Mouse (Mus musculus): ENCODE measurements around the gene Arhgef1.

Arhgef1 gene
- long read RNA-seq, experiment 1, partial matches to known transcripts = 3 of 19 reads
- long read RNA-seq, experiment 1, other reads (novel, unspliced or antisense) = 13 of 19 reads
- long read RNA-seq, experiment 2, partial matches to known transcripts = 2 of 21 reads
- long read RNA-seq, experiment 2, other reads (novel, unspliced or antisense) = 15 of 21 reads

GRCm38 (mm10) chr7:24902630-24903443 is at the start of gene Arhgef1:
Gene Arhgef1 (plus strand): TSS chr7:24902912.
- intact Hi-C loops (cut with DNase I) = no loop called here

- intact Hi-C loops (cut with DNase I) = no loop called here
Observed at GRCm38 (mm10) chr7:24853233-24853563, 49.5 kb upstream of the Arhgef1 start.

DNA sequence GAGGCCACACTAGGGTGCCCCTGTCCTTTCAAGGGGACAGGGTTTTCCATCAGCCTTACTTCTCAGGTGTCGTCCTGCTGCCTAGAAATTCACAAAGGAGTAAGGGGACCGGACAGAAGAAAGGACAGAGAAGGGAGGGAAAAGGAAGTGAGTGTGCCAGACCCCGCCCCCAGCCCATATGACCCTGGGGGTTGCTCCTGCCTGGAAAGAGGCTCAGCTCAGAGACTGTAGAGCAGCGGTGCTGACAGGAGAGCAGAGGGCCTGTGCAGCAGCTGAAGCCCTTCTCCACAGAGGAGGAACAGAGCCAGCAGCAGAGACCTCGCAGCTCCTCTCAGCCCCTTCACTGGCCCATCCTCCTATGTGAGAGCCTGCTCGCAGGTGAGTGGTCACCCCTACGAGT is 49.0 kb upstream of the Arhgef1 start:
- intact Hi-C loops (cut with DNase I) = no loop called here

DNA sequence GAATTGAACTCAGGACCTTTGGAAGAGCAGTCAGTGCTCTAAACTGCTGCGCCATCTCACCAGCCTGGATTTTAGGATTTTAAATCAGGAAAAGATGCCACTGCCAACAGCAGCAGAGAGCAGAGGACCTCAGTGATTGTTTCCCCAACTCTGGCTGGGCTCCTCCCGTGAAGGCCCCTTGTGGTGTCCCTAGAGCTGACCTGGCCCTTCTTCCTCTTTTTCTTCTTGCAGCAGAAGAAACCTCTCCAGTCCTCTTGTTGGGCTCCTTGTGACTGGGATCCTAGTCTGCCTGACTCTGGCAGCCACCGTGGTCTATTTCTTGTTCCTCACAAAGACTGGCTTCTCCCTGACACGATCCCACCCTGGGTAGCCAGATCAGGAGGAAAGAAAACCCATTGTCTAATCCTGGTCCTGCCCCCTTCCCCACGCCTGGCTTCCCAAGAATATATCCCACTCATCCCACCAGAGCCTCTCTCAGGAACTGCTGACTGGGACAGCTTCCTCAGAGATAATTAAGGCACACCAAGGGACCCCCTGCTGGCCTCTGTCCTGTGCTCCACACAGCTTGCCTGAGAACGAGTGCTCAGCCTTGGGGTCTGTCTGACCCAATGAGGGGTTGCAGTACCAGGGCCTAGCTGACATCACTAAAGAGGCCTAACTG is 46.1 kb upstream of the Arhgef1 start:
- intact Hi-C loops (cut with DNase I) = no loop called here

- intact Hi-C loops (cut with DNase I) = no loop called here
Observed at GRCm38 (mm10) chr7:24859234-24859633, 43.5 kb upstream of the Arhgef1 start.

DNA sequence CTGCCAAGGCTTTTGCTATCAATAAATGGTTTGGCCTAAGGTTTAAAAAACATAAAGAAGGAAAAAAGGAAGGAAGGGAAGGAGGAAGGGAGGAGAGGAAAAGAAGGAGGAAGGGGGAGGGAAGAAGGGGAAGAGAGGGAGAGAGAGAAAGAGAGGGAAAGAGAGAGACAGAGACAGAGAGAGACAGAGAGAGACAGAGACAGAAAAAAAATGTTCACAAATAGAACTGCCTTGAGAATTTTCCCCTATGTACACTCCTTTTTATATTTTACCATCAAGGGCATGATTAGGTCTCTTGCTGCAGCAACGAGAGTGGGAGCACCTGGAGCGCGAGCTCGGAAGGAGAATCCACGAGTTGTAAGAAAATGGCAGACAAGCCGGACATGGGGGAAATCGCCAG is 40.8 kb upstream of the Arhgef1 start, which contains the start of gene Gm9844:
TSS of gene Gm9844 (plus strand) at position 301 of the 400 bp plus-strand sequence.
- intact Hi-C loops (cut with DNase I) = no loop called here

DNA sequence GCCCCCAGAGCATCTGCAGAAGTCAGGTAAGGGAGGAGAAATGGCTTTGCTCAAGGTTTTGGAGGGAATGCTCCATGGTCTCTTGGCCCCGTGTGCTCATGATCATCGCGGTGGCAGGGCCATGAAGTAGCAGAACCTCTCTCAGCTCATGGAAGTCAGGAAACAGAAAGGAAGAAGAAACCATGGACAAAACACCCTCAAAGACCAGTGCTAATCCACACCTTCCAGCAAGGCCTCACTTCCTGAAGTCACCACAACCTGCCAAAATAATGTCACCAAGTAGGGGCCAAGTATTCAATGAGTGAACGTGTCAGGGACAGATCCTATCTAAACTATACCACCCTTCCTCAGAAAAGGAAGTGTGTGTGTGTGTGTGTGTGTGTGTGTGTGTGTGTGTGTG is 39.9 kb upstream of the Arhgef1 start:
- intact Hi-C loops (cut with DNase I) = no loop called here

DNA sequence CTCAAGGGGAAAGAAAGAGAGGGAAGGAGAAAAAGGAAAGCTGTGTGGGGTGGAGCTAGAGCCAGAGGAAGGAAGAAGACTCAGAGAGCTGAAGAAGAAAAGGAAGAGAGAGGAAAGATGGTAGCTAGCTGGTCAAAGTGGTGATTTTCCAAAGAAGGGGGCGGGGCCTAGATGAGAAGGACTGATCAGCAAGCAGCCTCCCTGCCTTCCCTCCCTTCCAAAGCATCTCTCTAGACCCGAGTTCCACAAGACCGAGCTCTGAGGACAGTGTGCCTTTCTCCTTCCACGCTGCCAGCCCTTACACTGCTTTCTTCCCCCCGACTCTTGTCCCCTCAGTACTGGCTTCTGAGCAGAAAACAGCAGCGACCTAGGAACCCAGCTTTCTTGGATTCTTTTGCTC is 38.6 kb upstream of the Arhgef1 start:
- intact Hi-C loops (cut with DNase I) = no loop called here

- intact Hi-C loops (cut with DNase I) = no loop called here
Observed at GRCm38 (mm10) chr7:24869080-24869479, 33.6 kb upstream of the Arhgef1 start.

DNA sequence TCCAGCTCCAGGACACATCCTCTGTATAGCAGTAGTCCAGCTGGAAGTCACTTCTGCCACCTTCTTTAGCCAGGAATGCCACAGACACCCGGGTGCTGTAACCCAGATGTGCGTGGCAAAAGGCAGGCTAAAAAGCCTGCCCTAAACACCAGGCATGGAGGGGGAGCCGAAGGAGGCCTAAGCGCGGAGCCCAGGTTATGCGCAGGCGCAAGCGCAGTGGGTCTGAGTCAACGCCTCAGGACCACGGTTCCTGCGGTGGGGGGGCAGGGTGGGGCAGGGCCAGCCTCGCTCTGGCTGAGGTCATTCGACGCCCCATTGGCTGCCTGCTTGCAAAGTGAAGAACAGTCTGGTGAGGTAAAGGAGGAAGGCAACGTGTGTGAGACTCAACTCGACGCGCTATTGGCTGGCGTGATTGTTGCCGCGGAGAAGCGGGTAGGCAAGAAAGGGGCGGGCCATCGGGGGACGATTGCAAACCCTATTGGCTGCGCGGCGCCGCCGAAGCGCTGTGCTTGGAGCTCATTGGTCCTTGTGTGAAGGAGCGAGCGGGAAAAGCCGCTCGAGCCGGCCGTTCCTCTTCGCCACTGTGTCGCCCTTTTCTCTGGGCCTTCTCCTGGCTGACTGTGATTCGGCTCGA is 33.1 kb upstream of the Arhgef1 start, which contains the start of the genes Lypd4 and Dmrtc2:
TSS of gene Lypd4 (minus strand) at position 410 of the 634 bp plus-strand sequence.
TSS of gene Dmrtc2 (plus strand) at position 526 of the 634 bp plus-strand sequence.
- intact Hi-C loops (cut with DNase I) = no loop called here

- intact Hi-C loops (cut with DNase I) = loop anchor here (5.0 kb wide), 1 partner anchor 55 kb away; no protein-coding TSS in a partner anchor
Observed at GRCm38 (mm10) chr7:24877588-24877987, 25.1 kb upstream of the Arhgef1 start.

GRCm38 (mm10) chr7:24879620-24880019 is 23.1 kb upstream of the Arhgef1 start:
- intact Hi-C loops (cut with DNase I) = loop anchor here (5.0 kb wide), 1 partner anchor 57 kb away; no protein-coding TSS in a partner anchor

GRCm38 (mm10) chr7:24882416-24883199 is 20.1 kb upstream of the Arhgef1 start:
- intact Hi-C loops (cut with DNase I) = no loop called here

DNA sequence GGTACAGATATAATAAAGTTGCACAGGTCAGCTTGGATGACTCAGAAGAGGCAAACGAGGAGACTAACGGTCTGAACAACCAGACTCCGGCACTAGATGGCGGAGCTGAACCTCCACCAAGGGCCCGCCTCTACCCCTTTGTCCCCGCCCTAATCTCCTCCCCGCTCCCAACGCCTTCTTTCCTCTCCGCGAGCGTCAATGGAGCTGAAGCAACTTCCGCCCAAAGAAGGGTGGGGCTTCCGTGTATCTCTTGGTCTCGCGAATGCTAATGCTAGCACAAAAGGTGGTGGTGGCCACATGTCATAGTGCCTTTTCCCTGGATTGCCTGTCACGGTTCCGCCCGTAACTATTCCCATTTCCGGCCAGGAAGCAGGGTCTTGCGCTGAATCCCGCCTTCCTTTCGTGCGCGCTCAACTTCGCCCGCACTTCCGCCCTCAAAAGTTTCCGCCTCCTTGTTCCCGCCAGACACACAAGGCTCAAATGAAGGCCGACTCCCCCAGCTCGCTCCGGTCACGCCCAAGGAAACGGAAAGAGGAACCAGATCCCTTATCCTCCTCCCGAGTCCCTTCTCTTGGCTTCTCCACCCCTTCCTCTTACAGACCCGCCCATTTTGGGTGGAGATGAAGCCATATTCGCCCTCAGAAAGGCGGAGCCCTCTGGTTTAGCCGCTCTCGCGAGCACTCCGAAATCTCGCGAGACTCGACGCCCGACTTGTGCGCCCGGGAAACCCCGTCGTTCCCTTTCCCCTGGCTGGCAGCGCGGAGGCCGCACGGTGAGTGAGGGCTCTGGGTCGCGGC is 18.6 kb upstream of the Arhgef1 start, which contains the start of gene Rps19:
TSS of gene Rps19 (plus strand) at position 476 of the 797 bp plus-strand sequence.
- intact Hi-C loops (cut with DNase I) = no loop called here

DNA sequence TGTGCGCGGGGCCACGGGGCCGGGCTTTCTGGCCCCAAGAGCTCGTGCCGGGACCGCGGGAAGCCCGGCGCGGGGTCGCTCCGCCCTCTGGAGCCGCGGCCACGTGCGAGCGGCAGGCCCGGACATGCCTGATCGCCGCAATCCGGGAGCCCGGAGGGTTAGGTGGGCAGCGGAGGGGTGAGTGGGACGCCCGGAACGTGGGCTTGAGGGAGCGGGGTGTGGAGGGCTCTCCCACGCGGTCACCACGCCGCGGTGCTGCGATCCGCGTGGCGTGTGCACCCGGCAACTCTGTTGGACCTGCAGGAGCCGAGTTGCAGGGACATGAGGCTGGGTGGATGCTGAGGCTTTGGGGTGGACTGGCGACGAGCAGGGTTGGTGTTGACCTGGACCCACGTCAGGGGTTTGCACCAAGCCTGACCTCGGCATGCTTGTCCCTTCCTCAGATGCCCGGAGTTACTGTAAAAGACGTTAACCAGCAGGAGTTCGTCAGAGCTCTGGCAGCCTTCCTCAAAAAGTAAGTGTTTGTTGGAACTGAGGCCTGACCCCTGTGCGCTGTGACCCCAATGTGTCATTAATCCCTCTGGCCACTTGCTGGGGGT is 17.9 kb upstream of the Arhgef1 start:
- intact Hi-C loops (cut with DNase I) = no loop called here

DNA sequence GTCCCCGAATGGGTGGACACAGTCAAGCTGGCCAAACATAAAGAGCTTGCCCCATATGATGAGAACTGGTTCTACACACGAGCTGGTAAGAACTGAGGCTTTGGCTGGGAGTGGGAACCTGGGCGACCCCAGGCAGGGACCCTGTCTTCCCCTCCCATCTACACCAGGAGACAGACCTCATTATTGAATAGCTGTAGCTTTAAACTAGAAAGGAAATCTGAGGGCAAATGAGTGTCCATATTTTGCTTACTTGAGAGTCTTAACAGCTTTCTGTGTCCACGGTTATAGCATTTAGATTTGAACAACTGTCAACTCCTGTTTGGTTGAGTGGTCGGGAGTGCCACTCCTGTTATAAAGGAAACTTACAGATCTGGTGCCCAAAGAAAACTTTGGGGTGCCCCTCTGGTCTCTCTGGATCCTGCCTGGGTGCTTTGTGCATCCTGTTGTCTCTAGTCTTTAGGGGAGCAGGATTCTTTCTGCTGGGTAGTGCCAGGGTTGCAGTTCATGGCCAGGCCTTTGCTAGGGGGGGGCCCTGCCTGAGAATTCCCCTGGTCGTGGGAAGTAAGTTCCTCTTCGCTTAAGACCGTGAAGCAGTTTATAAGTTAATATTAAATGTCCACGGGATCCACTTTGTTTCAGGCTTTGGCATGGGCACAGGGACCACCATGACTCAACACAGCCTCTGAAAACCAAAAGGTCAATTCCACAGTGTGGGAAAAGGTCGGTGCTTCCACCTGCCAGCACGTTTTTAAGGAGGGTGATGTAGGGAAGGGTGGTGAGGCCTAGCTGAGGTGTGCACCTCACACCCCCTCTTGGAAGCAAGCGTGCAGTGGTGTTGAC is 17.0 kb upstream of the Arhgef1 start:
- intact Hi-C loops (cut with DNase I) = no loop called here

GRCm38 (mm10) chr7:24886308-24886633 is 16.4 kb upstream of the Arhgef1 start:
- intact Hi-C loops (cut with DNase I) = no loop called here

GRCm38 (mm10) chr7:24887096-24887495 is 15.6 kb upstream of the Arhgef1 start:
- intact Hi-C loops (cut with DNase I) = no loop called here
